Mouse (Mus musculus): ENCODE measurements around the gene Skap2. TPM values are rescaled to one million over a fixed set of nuclear protein-coding genes. Genes with fewer than 3 reads are reported as not detected.

Gene Skap2
- polyA plus RNA-seq, 1 experiment, result 59.1 TPM

DNA sequence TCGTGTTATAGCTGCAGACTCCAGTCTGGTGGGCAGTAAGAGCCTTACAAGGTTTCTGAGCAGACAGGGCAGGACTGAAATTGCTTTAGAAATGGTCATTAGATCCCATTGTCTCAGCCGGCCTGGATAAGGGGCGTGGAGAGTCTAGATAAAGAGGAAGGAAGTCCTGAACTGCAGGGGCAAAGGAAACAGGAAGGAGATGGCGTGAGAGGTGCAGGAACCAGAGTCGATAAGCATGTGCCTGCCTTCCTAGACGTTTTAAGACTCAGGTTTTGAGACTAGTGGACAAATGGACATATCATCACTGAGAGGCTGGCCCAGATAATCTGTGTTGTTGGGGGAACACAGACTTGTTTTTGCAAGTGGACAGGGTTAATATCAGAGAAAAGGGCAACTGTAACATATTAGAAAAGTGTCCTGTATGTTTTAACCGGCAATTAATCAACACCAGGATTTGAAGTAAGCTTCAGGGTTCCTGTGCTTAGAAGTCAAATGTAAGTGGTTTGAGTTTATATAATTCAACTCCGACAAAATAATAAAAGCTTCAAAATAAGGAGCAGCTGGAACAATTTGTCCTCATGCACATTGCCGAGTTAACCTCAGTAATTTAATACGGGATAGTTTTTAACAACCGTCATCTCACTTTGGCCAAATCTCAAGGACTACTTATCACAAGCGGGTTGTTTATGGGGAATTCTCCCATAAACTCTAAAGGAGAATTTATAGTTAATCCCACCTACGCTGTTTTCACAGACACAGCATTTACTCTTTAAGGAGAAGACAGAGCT lies 131.0 kb downstream of the Skap2 start:
- Histone ChIP-seq H3K4me3 (ENCODE audit: insufficient read depth, low read length) (no peak overlapping the region), H3K27ac (ENCODE audit: insufficient read depth, low read length) (no peak overlapping the region; the same call in 1 of the 2 replicates), H3K4me1 (ENCODE audit: control insufficient read depth, insufficient read depth, low read length) (peaks cover 2% of the 10 kb centered on the region)
- TF ChIP-seq CTCF (IDR thresholded peaks at IDR 0.05; ENCODE audit: borderline replicate concordance, insufficient read depth, low read length) (no peak), POLR2A (IDR thresholded peaks at IDR 0.05; ENCODE audit: low read depth, low read length) (no peak)

DNA sequence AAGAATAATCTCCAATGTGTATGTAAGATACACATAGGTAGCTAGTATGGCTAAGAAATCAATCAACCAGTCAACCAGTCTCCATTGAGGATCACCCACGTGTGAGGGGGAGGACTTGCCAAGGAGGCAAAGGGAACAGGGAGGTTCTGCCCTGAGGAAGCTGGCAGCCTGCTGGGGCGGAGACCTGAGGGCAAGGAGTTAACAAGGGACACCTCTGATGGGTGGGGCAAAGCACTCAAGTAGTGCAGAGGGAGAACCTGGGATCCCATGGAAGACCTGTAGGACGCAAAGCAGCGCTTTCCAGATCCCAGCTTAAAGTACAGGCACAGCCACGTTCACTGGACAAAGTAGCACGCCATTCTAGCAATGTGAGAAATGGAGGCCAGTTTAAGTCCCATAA lies 131.6 kb downstream of the Skap2 start:
- H3K4me3 ChIP-seq (ENCODE audit: insufficient read depth, low read length), result no peak overlapping the region
- no peak overlapping the region for H3K27ac ChIP-seq (ENCODE audit: insufficient read depth, low read length)
- no peak for TF ChIP-seq CTCF (IDR thresholded peaks at IDR 0.05; ENCODE audit: borderline replicate concordance, insufficient read depth, low read length)
- peaks cover 5% of the 10 kb centered on the region for H3K4me1 ChIP-seq (ENCODE audit: control insufficient read depth, insufficient read depth, low read length)

DNA sequence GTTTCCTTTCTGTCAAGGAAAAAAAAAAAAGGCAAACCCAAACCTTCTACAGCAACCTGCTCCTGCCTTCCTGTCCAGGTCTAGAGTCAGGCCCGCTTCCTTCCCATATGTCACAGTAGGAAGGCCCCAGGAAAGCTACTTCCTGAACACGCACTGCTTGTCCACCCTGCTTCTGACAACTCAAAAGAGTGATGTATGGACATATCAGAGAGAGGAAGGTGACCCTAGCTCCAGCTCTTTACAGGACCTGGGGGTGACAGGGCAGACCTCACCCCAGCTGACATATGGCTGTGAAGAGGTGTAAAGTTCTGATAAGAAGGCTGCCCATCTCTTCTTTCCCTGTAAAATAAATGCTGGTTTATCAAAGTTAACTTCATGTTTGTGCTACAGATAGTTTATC lies 133.8 kb downstream of the Skap2 start:
- H3K4me3 ChIP-seq (ENCODE audit: insufficient read depth, low read length), result no peak overlapping the region
- TF ChIP-seq CTCF (IDR thresholded peaks at IDR 0.05; ENCODE audit: borderline replicate concordance, insufficient read depth, low read length), result no peak
- no peak for TF ChIP-seq POLR2A (IDR thresholded peaks at IDR 0.05; ENCODE audit: low read depth, low read length)
- H3K4me1 ChIP-seq (ENCODE audit: control insufficient read depth, insufficient read depth, low read length), result peaks cover 5% of the 10 kb centered on the region
- H3K27ac ChIP-seq (ENCODE audit: insufficient read depth, low read length), result no peak overlapping the region

DNA sequence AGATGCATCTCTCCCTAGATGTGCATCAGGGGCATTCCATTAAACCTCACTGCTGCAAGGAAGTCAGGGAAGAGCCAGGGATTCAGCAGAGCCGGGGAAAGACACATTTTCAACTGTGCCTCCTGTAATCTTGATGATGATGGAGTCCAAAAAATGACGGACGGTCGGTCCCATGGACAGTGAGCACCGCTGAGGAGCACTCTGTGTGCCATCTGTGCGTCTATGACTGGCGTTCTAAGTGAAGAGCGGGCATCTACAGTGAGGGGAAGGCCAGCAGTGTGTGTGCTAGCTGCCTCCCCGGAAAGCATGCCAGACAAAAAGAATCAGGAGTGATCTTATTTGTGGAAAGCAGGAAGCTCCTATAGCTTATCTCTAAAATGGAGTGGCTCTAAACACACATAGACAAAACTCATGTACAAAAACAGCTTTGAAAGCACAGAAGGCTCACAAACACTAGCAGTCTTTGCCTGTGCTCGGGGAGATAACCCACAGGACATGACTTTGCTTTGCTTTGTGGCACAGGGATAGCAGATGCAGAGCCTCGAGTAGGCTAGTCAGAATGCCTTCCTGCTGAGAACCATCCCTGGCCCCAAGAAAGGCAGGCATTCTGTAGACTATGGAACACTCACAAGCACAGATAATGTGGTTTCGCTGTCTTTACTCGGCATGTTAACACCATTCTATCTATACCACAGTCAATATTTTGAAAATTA lies 135.4 kb downstream of the Skap2 start:
- H3K27ac ChIP-seq (ENCODE audit: insufficient read depth, low read length), result no peak overlapping the region
- no peak for TF ChIP-seq CTCF (IDR thresholded peaks at IDR 0.05; ENCODE audit: borderline replicate concordance, insufficient read depth, low read length)
- no peak for TF ChIP-seq POLR2A (IDR thresholded peaks at IDR 0.05; ENCODE audit: low read depth, low read length)
- no peak overlapping the region for H3K4me3 ChIP-seq (ENCODE audit: insufficient read depth, low read length)
- peaks cover 5% of the 10 kb centered on the region for H3K4me1 ChIP-seq (ENCODE audit: control insufficient read depth, insufficient read depth, low read length)

DNA sequence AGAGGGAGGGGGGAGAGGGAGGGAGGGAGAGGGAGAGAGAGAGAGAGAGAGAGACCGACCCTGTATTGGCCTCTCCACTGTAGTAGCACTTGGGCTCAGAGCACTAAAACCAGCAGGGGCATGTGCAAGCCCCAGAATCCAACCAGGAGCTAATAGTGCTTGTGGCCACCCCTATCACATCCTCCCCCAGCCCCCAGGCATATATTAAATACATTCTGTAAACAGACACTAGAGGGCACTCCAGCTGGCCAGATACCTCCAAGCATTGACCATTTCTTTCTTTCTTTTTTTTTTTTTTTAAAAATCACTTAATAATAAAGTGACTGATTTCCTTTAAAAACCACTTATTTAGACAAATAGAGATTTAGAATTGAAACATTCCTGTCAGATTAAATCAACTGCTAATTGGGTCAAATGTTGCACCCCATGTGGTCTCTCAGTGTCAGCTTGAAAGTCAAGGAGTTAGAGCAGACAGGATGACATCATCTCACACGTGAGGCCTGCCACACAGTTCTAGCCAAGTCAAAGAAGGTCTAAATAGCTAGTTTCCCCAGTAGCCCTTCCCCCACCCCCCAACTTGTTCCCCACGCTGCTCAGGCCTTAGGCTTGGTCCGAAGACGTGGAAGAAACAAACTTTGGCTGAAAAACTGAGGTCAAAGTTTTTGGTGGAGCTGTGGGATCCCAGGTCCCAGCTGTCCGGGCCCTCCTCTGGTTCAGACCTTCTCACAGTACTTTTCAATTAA lies 136.3 kb downstream of the Skap2 start:
- Histone ChIP-seq H3K4me3 (ENCODE audit: insufficient read depth, low read length) (no peak overlapping the region), H3K27ac (ENCODE audit: insufficient read depth, low read length) (no peak overlapping the region), H3K4me1 (ENCODE audit: control insufficient read depth, insufficient read depth, low read length) (peaks cover 3% of the 10 kb centered on the region; the same call in 1 of the 2 replicates)
- no peak for TF ChIP-seq POLR2A (IDR thresholded peaks at IDR 0.05; ENCODE audit: low read depth, low read length)
- no peak for TF ChIP-seq CTCF (IDR thresholded peaks at IDR 0.05; ENCODE audit: borderline replicate concordance, insufficient read depth, low read length)

DNA sequence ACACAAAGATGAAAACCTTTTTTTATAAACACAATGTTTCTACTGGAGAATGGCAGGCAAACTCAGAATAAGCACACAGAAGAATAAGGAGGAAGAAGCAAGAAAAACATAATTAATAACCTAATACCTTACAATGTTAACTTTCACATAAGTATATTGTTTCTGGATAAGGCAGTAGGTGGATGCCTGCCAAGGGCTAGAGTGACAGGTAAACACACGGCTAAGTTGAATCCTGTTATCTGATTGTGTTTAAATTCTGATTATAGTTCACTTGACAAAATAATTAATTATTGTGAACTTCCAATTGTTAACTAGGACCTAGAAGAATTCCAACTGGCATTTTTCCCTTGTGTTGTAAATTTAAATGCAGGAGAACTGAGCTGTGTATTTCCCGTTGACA lies 138.3 kb downstream of the Skap2 start:
- H3K4me3 ChIP-seq (ENCODE audit: insufficient read depth, low read length), result no peak overlapping the region

DNA sequence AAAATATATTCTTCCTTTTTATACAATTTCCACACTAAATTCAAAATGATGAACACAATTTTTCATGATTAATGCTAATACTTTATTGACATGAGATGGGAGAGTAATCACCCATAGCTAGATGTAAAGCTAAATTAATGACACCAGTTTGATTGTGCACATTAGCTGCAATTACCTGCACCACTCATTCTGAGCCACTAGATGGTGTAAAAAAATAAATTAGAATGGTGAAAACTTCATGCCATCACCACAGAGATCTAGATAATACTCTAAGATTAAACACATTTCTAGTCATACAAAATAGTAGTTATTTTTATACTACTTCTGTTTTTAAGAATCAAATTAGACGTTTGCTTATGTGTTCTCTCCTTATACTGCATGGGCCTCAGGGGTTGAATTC lies 141.2 kb downstream of the Skap2 start:
- no peak overlapping the region for H3K27ac ChIP-seq (ENCODE audit: insufficient read depth, low read length)
- TF ChIP-seq POLR2A (IDR thresholded peaks at IDR 0.05; ENCODE audit: low read depth, low read length) (no peak), CTCF (IDR thresholded peaks at IDR 0.05; ENCODE audit: borderline replicate concordance, insufficient read depth, low read length) (no peak)
- no peak overlapping the region for H3K4me3 ChIP-seq (ENCODE audit: insufficient read depth, low read length)
- H3K4me1 ChIP-seq (ENCODE audit: control insufficient read depth, insufficient read depth, low read length), result peaks cover under 1% of the 10 kb centered on the region; the same call in 1 of the 2 replicates

More for the DNA sequence above, 138.3 kb downstream of the Skap2 start:
- peaks cover 3% of the 10 kb centered on the region; the same call in 1 of the 2 replicates for H3K4me1 ChIP-seq (ENCODE audit: control insufficient read depth, insufficient read depth, low read length)
- H3K27ac ChIP-seq (ENCODE audit: insufficient read depth, low read length), result no peak overlapping the region
- no peak for TF ChIP-seq CTCF (IDR thresholded peaks at IDR 0.05; ENCODE audit: borderline replicate concordance, insufficient read depth, low read length)
- no peak for TF ChIP-seq POLR2A (IDR thresholded peaks at IDR 0.05; ENCODE audit: low read depth, low read length)

DNA sequence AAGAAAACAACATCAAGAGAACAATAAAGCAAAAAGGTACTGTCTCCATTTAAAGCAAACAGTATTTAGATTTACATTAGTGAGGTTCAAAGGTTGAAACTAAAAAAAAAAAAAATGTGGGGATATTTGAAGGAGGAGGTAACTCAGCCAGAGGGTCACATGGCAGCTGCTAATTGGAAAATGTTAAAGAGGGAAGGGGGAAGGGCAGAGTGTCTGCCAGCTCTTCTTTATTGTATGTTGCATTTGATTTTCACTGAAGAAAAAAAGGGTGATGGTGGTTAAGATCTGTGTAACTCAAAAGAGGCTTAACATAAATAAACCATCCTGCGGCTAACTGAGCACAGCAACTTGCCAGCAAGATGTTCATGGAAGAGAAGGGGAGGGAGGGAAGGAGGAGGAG lies 142.1 kb downstream of the Skap2 start:
- TF ChIP-seq CTCF (IDR thresholded peaks at IDR 0.05; ENCODE audit: borderline replicate concordance, insufficient read depth, low read length) (no peak), POLR2A (IDR thresholded peaks at IDR 0.05; ENCODE audit: low read depth, low read length) (no peak)
- Histone ChIP-seq H3K4me1 (ENCODE audit: control insufficient read depth, insufficient read depth, low read length) (no peaks in the 10 kb centered on the region), H3K4me3 (ENCODE audit: insufficient read depth, low read length) (no peak overlapping the region)

DNA sequence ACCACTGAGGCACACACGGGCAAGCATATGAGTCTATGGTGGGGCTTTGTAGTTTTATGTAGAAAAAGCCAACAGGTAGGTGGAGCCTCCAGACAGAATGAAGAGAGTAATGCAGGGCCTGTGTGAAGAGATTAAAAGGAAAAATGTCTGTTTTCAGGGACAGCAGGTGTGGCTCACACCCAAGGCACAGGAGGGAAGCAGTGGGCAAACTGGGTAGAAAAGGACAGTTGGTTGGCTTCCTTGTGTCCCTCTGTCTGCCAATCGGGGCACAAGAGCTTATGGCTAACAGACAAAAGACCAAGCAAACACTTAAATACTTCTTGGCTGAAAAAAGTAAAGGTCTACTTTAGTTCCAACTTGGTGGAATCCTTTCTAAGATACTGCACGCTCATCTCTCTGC lies 145.8 kb downstream of the Skap2 start:
- no peak overlapping the region for H3K27ac ChIP-seq (ENCODE audit: insufficient read depth, low read length)
- no peak overlapping the region for H3K4me3 ChIP-seq (ENCODE audit: insufficient read depth, low read length)
- TF ChIP-seq CTCF (IDR thresholded peaks at IDR 0.05; ENCODE audit: borderline replicate concordance, insufficient read depth, low read length) (no peak), POLR2A (IDR thresholded peaks at IDR 0.05; ENCODE audit: low read depth, low read length) (no peak)
- no peaks in the 10 kb centered on the region for H3K4me1 ChIP-seq (ENCODE audit: control insufficient read depth, insufficient read depth, low read length)

More for the DNA sequence above, 142.1 kb downstream of the Skap2 start:
- no peak overlapping the region for H3K27ac ChIP-seq (ENCODE audit: insufficient read depth, low read length)

Measured in embryonic fibroblast, embryonic 13.5 days (primary cell).